In genomic region chr16:24599766-24600165, GRCm38 (mm10) we compare ENCODE assay signal across 32 mouse cellular contexts.
DNase-seq lines count a peak whose midpoint lies in the region; ATAC-seq and TF ChIP-seq lines count a peak whose summit lies in the region.
"Had no signal": no experiment of that assay in that cellular context is flagged by ENCODE, and none has a peak within 500 bp of the region (broad histone marks: within the 10 kb centered on the region; RNA-seq: fewer than 3 reads in every experiment).

No protein-coding gene starts in this region.

- no peak overlapping the region for H3K4me2 ChIP-seq in lung, postnatal 0 days (replicated peaks; ENCODE audit: low read depth, low read length)
- H3K4me2 ChIP-seq: embryonic facial prominence, embryonic 15.5 days; forebrain, embryonic 12.5 days; heart, embryonic 11.5 days; hindbrain, embryonic 15.5 days; neural tube, embryonic 15.5 days; stomach, embryonic 15.5 days had no signal

- H3K27me3 ChIP-seq in lung, postnatal 0 days (replicated peaks; ENCODE audit: insufficient read depth, low read length), result no peaks in the 10 kb centered on the region
- H3K27me3 ChIP-seq: CH12.LX; embryonic facial prominence, embryonic 15.5 days; forebrain, embryonic 12.5 days; hindbrain, embryonic 15.5 days; neural tube, embryonic 15.5 days; stomach, embryonic 15.5 days had no signal

- H3K27ac ChIP-seq in lung, postnatal 0 days (ENCODE audit: low read length), result no peak overlapping the region
- H3K27ac ChIP-seq: embryonic facial prominence, embryonic 10.5 days; embryonic facial prominence, embryonic 15.5 days; forebrain, embryonic 12.5 days; hindbrain, embryonic 15.5 days; kidney, postnatal 0 days; liver, embryonic 14.5 days; neural tube, embryonic 15.5 days; stomach, embryonic 15.5 days had no signal

- peak; percentile 72 for ATAC-seq in lung, postnatal 0 days
- peak; percentile 86 for ATAC-seq in common myeloid progenitor, adult 5-6 weeks (replicated peaks; ENCODE audit: low read depth, poor library complexity, severe bottlenecking)
- peak; percentile 55 for ATAC-seq in monocyte, adult 5-6 weeks (replicated peaks; ENCODE audit: insufficient number of reproducible peaks, low FRiP score, low TSS enrichment, poor library complexity, severe bottlenecking)
- ATAC-seq: activated CD4-positive, CD25-positive, alpha-beta regulatory T cell, adult 4 months had no signal

- H3K4me3 ChIP-seq in lung, postnatal 0 days (ENCODE audit: low read depth, low read length), result no peak overlapping the region
- H3K4me3 ChIP-seq: embryonic facial prominence, embryonic 10.5 days; embryonic facial prominence, embryonic 15.5 days; forebrain, embryonic 12.5 days; hindbrain, embryonic 15.5 days; neural tube, embryonic 15.5 days; stomach, embryonic 15.5 days had no signal

- no peaks in the 10 kb centered on the region; the same call in 1 of the 2 replicates for H3K4me1 ChIP-seq in lung, postnatal 0 days (ENCODE audit: insufficient read depth, low read depth, low read length)
- H3K4me1 ChIP-seq: forebrain, embryonic 12.5 days; hindbrain, embryonic 15.5 days; neural tube, embryonic 15.5 days; stomach, embryonic 15.5 days had no signal

- WGBS in lung, postnatal 0 days, result 61% methylated on average over 7 of the region's 7 CpGs

- no peaks in the 10 kb centered on the region for H3K9me3 ChIP-seq in lung, postnatal 0 days (ENCODE audit: low read length)
- H3K9me3 ChIP-seq: embryonic facial prominence, embryonic 10.5 days; embryonic facial prominence, embryonic 15.5 days; forebrain, embryonic 12.5 days; hindbrain, embryonic 15.5 days; neural tube, embryonic 15.5 days; stomach, embryonic 15.5 days had no signal

- peak; percentile 27 for DNase-seq in lung, postnatal 0 days (ENCODE audit: low spot score)
- DNase-seq in lung, postnatal 14 days, result no peak
- DNase-seq in A20 (ENCODE audit: low read depth, low spot score), result peak; percentile 52
- DNase-seq in layer of hippocampus, adult 8-10 months (ENCODE audit: low spot score in 2 of 2), result no peak
- DNase-seq in cerebellum, adult 11-12 months, result no peak
- DNase-seq in kidney, adult 9 months, result no peak
- DNase-seq: adrenal gland, adult 8-10 months; cerebellum, adult 18-20 months; cerebellum, postnatal 14 days; heart, postnatal 36 days; kidney, adult 2 months; kidney, postnatal 4 days; liver; lung, adult 2 months; lung, postnatal 4 days; midbrain, embryonic 14.5 days; thymus, adult 2 months; thymus, postnatal 36 days had no signal

- H3K9ac ChIP-seq in lung, postnatal 0 days (replicated peaks; ENCODE audit: low read depth), result no peak overlapping the region
- H3K9ac ChIP-seq: embryonic facial prominence, embryonic 15.5 days; forebrain, embryonic 12.5 days; forebrain, postnatal 0 days; hindbrain, embryonic 15.5 days; liver, embryonic 14.5 days; neural tube, embryonic 15.5 days; stomach, embryonic 15.5 days had no signal

- no peak for TF ChIP-seq CTCF in lung, postnatal 0 days (IDR thresholded peaks at IDR 0.05)

- no peak for TF ChIP-seq EP300 in lung, postnatal 0 days (IDR thresholded peaks at IDR 0.05)

- H3K36me3 ChIP-seq in lung, postnatal 0 days (ENCODE audit: insufficient read depth, low read length), result no peaks in the 10 kb centered on the region
- H3K36me3 ChIP-seq: embryonic facial prominence, embryonic 10.5 days; embryonic facial prominence, embryonic 15.5 days; forebrain, embryonic 12.5 days; hindbrain, embryonic 15.5 days; neural tube, embryonic 15.5 days; stomach, embryonic 15.5 days had no signal

Comparison
In these comparisons a context has a peak if more than half of its experiments do, and no peak if none do; other contexts are left out.
1. DNase-seq: peak in lung, postnatal 0 days (single experiment) and A20 (single experiment); none in lung, postnatal 14 days (single experiment), layer of hippocampus, adult 8-10 months (0 of 2), cerebellum, adult 11-12 months (single experiment) and kidney, adult 9 months (single experiment).
2. Peak in every context shown above with its lines, with median percentiles within 50 percentile points of each other: ATAC-seq.